Mouse (Mus musculus): ENCODE data around the gene Irgm1. TPM values are rescaled to one million over a fixed set of nuclear protein-coding genes. Genes with fewer than 3 reads are reported as not detected.
"Not testable (repeated sequence)": the region's sequence is repeated elsewhere in the genome, so short reads cannot be mapped to it uniquely, and the experiment has no call there.

Gene Irgm1
- polyA plus RNA-seq, 1 experiment from 2014 or later = 1.6 TPM

DNA sequence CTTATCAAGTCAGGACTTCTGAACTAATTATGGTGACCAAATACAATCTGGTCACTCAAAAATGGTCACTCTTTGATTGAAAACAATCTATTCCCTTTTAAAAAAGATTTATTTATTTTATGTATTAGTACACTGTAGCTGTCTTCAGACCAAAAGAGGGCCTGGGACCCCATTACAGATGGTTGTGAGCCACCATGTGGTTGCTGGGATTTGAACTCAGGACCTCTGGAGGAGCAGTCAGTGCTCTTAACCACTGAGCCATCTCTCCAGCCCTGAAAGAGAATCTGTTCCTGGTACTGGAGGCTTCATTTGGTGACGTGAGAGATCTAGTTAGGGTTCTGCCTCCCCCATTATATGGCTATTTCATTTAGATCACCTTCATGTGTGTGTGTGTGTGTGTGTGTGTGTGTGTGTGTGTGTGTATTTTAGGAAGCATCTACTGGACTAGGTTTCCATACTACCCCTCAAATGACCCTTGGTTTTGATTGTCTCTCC, 3.9 kb upstream of the Irgm1 start:
- WGBS = 71% methylated on average over 1 of the region's 1 CpGs
- not testable (repeated sequence) for H3K4me3 ChIP-seq (replicated peaks; ENCODE audit: low read length); ATAC-seq

DNA sequence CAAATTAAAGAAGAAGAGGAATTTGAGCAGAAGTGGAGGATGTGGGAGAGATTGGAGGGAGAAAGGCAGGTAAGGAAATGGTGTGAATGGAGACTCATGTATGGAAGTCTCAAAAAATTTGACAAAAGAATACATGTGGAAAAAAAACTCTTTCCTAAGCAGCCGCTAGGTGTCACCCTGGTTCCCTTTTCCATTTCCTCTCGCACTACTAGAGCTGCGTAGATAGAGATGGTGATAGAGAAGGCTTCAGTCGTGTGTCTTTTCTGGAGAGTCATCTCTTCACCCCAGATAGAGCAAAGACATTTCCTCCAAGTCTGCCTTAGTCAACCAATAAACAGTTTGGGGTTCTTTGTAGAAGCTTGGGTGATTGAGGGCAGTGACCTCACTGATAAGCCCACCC, 3.0 kb upstream of the Irgm1 start:
- no peaks in the 10 kb centered on the region for H3K36me3 ChIP-seq (ENCODE audit: control insufficient read depth, insufficient read depth)
- no peak overlapping the region for H3K9ac ChIP-seq (replicated peaks; ENCODE audit: low read depth, low read length)
- peaks cover 15% of the 10 kb centered on the region for H3K4me1 ChIP-seq (replicated peaks; ENCODE audit: control insufficient read depth, insufficient read depth, low read length)
- 1% methylated on average over 4 of the region's 4 CpGs for WGBS
- peak; percentile 66 for ATAC-seq
- no peak overlapping the region for H3K27ac ChIP-seq (ENCODE audit: low read length)
- H3K27me3 ChIP-seq (replicated peaks; ENCODE audit: control insufficient read depth, insufficient read depth, low read length) = no peaks in the 10 kb centered on the region; the same call in 1 of the 2 replicates
- H3K4me2 ChIP-seq (ENCODE audit: low read length) = no peak overlapping the region
- no peak overlapping the region for H3K4me3 ChIP-seq (replicated peaks; ENCODE audit: low read length)
- no peaks in the 10 kb centered on the region for H3K9me3 ChIP-seq (ENCODE audit: control insufficient read depth, low read length)

More for the DNA sequence above, 3.9 kb upstream of the Irgm1 start:
- not testable (repeated sequence) for H3K4me2 ChIP-seq (ENCODE audit: low read length); H3K27ac ChIP-seq (ENCODE audit: low read length); H3K27me3 ChIP-seq (replicated peaks; ENCODE audit: control insufficient read depth, insufficient read depth, low read length); H3K9ac ChIP-seq (replicated peaks; ENCODE audit: low read depth, low read length); H3K9me3 ChIP-seq (ENCODE audit: control insufficient read depth, low read length); H3K36me3 ChIP-seq (ENCODE audit: control insufficient read depth, insufficient read depth)
- H3K4me1 ChIP-seq (replicated peaks; ENCODE audit: control insufficient read depth, insufficient read depth, low read length) = peaks cover 15% of the 10 kb centered on the region

- WGBS = 74% methylated on average over 10 of the region's 10 CpGs
- Histone ChIP-seq H3K4me2 (ENCODE audit: low read length) (no peak overlapping the region), H3K9me3 (ENCODE audit: control insufficient read depth, low read length) (no peaks in the 10 kb centered on the region), H3K4me1 (replicated peaks; ENCODE audit: control insufficient read depth, insufficient read depth, low read length) (peaks cover 15% of the 10 kb centered on the region), H3K36me3 (ENCODE audit: control insufficient read depth, insufficient read depth) (no peaks in the 10 kb centered on the region), H3K27me3 (replicated peaks; ENCODE audit: control insufficient read depth, insufficient read depth, low read length) (no peaks in the 10 kb centered on the region; the same call in 1 of the 2 replicates), H3K27ac (ENCODE audit: low read length) (no peak overlapping the region), H3K4me3 (replicated peaks; ENCODE audit: low read length) (no peak overlapping the region), H3K9ac (replicated peaks; ENCODE audit: low read depth, low read length) (no peak overlapping the region)
- ATAC-seq = no peak
Observed at GRCm38 (mm10) chr11:48873591-48874290, 2.3 kb upstream of the Irgm1 start.

DNA sequence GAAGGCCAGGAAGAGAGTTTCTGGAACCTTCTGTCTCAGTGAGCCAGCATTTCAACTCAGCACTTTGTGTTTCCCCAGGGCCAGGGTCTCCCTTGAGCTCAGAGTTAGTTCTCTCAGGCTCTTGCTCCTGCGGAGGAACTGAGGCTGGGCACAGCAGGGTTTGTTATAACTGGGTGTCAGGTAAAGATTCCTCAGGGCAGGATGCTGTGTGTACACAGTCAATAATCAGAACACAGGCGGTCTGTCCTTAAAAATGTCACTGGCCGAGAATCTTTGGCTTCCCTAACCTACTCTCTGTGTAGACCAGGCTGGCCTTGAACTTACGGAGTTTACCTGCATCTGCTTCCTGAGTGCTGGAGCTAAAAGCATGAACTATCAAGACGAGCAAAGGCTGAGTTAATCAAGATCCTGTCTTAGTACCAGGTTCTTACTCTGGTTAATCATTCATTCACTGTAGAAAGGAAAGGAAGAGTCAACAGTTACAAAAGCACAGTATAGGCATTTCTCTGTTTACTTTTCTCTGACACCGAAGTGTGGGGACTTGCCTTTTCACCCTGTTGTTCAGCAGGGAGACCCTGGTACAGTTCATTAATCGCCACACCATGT, 1.3 kb upstream of the Irgm1 start:
- peaks cover 15% of the 10 kb centered on the region for H3K4me1 ChIP-seq (replicated peaks; ENCODE audit: control insufficient read depth, insufficient read depth, low read length)
- ATAC-seq = no peak
- H3K9ac ChIP-seq (replicated peaks; ENCODE audit: low read depth, low read length) = no peak overlapping the region
- no peaks in the 10 kb centered on the region for H3K36me3 ChIP-seq (ENCODE audit: control insufficient read depth, insufficient read depth)
- no peak overlapping the region for H3K4me2 ChIP-seq (ENCODE audit: low read length)
- 87% methylated on average over 7 of the region's 7 CpGs for WGBS
- H3K4me3 ChIP-seq (replicated peaks; ENCODE audit: low read length) = no peak overlapping the region
- H3K27ac ChIP-seq (ENCODE audit: low read length) = no peak overlapping the region
- no peaks in the 10 kb centered on the region for H3K9me3 ChIP-seq (ENCODE audit: control insufficient read depth, low read length)
- no peaks in the 10 kb centered on the region; the same call in 1 of the 2 replicates for H3K27me3 ChIP-seq (replicated peaks; ENCODE audit: control insufficient read depth, insufficient read depth, low read length)

GRCm38 (mm10) chr11:48871817-48872541, 496 bp upstream of the Irgm1 start:
- Histone ChIP-seq H3K4me1 (replicated peaks; ENCODE audit: control insufficient read depth, insufficient read depth, low read length) (peaks cover 15% of the 10 kb centered on the region), H3K27me3 (replicated peaks; ENCODE audit: control insufficient read depth, insufficient read depth, low read length) (no peaks in the 10 kb centered on the region; the same call in 1 of the 2 replicates), H3K36me3 (ENCODE audit: control insufficient read depth, insufficient read depth) (no peaks in the 10 kb centered on the region), H3K27ac (ENCODE audit: low read length) (no peak overlapping the region), H3K4me2 (ENCODE audit: low read length) (peak overlapping the region; percentile 83), H3K9ac (replicated peaks; ENCODE audit: low read depth, low read length) (peak overlapping the region; percentile 54), H3K4me3 (replicated peaks; ENCODE audit: low read length) (peak overlapping the region; percentile 43), H3K9me3 (ENCODE audit: control insufficient read depth, low read length) (no peaks in the 10 kb centered on the region)
- WGBS = 8% methylated on average over 17 of the region's 17 CpGs
- peak; percentile 41 for ATAC-seq

DNA sequence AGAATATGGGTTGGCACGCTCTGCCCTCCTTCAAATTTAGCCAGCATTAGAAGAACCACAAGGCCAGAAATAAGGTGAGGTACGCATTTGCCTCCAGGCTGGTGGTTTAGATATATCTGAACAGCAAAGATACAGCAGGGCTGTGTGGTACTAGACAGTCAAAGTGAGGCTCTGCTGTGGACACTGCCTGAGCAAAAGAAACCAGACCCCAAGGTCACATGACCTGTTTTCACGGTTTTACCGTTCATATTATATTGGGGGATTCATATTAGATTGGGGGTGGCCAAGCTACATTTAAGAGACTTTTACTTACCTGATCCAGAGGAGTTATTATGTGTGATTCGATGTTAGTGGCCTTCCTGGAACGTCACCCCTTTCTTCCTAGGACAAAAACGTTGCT, 702 bp downstream of the Irgm1 start:
- no peaks in the 10 kb centered on the region for H3K9me3 ChIP-seq (ENCODE audit: control insufficient read depth, low read length)
- whole genome bisulfite sequencing = 32% methylated on average over 7 of the region's 7 CpGs
- no peaks in the 10 kb centered on the region; the same call in 1 of the 2 replicates for H3K27me3 ChIP-seq (replicated peaks; ENCODE audit: control insufficient read depth, insufficient read depth, low read length)
- peak overlapping the region; percentile 54 for H3K9ac ChIP-seq (replicated peaks; ENCODE audit: low read depth, low read length)
- ATAC-seq = no peak
- peak overlapping the region; percentile 83 for H3K4me2 ChIP-seq (ENCODE audit: low read length)
- H3K36me3 ChIP-seq (ENCODE audit: control insufficient read depth, insufficient read depth) = no peaks in the 10 kb centered on the region
- peaks cover 15% of the 10 kb centered on the region for H3K4me1 ChIP-seq (replicated peaks; ENCODE audit: control insufficient read depth, insufficient read depth, low read length)
- H3K27ac ChIP-seq (ENCODE audit: low read length) = no peak overlapping the region
- H3K4me3 ChIP-seq (replicated peaks; ENCODE audit: low read length) = peak overlapping the region; percentile 43

GRCm38 (mm10) chr11:48869380-48870110, 1.9 kb downstream of the Irgm1 start:
- no peak overlapping the region for H3K4me2 ChIP-seq (ENCODE audit: low read length)
- H3K9me3 ChIP-seq (ENCODE audit: control insufficient read depth, low read length) = no peaks in the 10 kb centered on the region
- H3K9ac ChIP-seq (replicated peaks; ENCODE audit: low read depth, low read length) = no peak overlapping the region
- H3K27me3 ChIP-seq (replicated peaks; ENCODE audit: control insufficient read depth, insufficient read depth, low read length) = no peaks in the 10 kb centered on the region; the same call in 1 of the 2 replicates
- no peak overlapping the region for H3K4me3 ChIP-seq (replicated peaks; ENCODE audit: low read length)
- WGBS = 78% methylated on average over 7 of the region's 7 CpGs
- no peak for ATAC-seq
- H3K36me3 ChIP-seq (ENCODE audit: control insufficient read depth, insufficient read depth) = no peaks in the 10 kb centered on the region
- H3K4me1 ChIP-seq (replicated peaks; ENCODE audit: control insufficient read depth, insufficient read depth, low read length) = peaks cover 15% of the 10 kb centered on the region
- H3K27ac ChIP-seq (ENCODE audit: low read length) = no peak overlapping the region

GRCm38 (mm10) chr11:48866481-48866880, 5.0 kb downstream of the Irgm1 start:
- Histone ChIP-seq H3K9me3 (ENCODE audit: control insufficient read depth, low read length) (no peaks in the 10 kb centered on the region), H3K27me3 (replicated peaks; ENCODE audit: control insufficient read depth, insufficient read depth, low read length) (no peaks in the 10 kb centered on the region; the same call in 1 of the 2 replicates), H3K4me1 (replicated peaks; ENCODE audit: control insufficient read depth, insufficient read depth, low read length) (peaks cover 7% of the 10 kb centered on the region), H3K9ac (replicated peaks; ENCODE audit: low read depth, low read length) (no peak overlapping the region), H3K27ac (ENCODE audit: low read length) (no peak overlapping the region), H3K36me3 (ENCODE audit: control insufficient read depth, insufficient read depth) (no peaks in the 10 kb centered on the region), H3K4me2 (ENCODE audit: low read length) (no peak overlapping the region), H3K4me3 (replicated peaks; ENCODE audit: low read length) (no peak overlapping the region)
- 96% methylated on average over 9 of the region's 9 CpGs for WGBS
- no peak for ATAC-seq

All from forebrain, embryonic 16.5 days (tissue).